Mouse (Mus musculus): ENCODE results near the gene Lrp3. TPM values are rescaled to one million over a fixed set of nuclear protein-coding genes. Genes with fewer than 3 reads are reported as not detected.

The Lrp3 gene
- polyA plus RNA-seq, 1 experiment, result not detected

- TF ChIP-seq GATA1 (IDR thresholded peaks at IDR 0.05; ENCODE audit: low read length), result no peak
These were observed 48.3 kb downstream of the Lrp3 start for GRCm38 (mm10) chr7:35166988-35167387.

GRCm38 (mm10) chr7:35164131-35164530 lies 51.2 kb downstream of the Lrp3 start:
- TF ChIP-seq GATA1 (IDR thresholded peaks at IDR 0.05; ENCODE audit: low read length), result no peak

- TF ChIP-seq GATA1 (IDR thresholded peaks at IDR 0.05; ENCODE audit: low read length), result no peak
These were observed 51.7 kb downstream of the Lrp3 start for GRCm38 (mm10) chr7:35163600-35163999.

GRCm38 (mm10) chr7:35162443-35162842 lies 52.9 kb downstream of the Lrp3 start:
- TF ChIP-seq GATA1 (IDR thresholded peaks at IDR 0.05; ENCODE audit: low read length), result no peak

DNA sequence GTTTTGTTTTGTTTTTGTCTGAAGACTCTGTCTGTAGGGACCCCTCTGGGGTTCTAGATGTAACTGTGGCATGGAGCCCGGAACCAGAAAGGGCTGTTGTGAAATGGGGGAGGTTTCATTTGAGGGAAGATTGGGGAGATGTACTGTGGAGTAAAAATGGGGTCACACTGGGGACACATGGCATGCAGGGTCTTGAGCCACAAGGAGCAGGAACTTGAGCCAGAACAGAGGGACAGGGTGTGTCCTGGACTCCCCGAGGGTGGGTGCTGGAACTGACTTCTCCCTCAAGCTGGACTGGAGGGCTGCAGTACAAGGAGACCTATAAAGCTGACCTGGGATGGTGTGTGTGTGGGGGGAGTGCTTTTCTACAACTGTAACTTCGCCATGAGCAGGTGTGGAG lies 57.8 kb downstream of the Lrp3 start:
- no peak for TF ChIP-seq GATA1 (IDR thresholded peaks at IDR 0.05; ENCODE audit: low read length)

GRCm38 (mm10) chr7:35156561-35157477 lies 58.5 kb downstream of the Lrp3 start:
- no peak for TF ChIP-seq GATA1 (IDR thresholded peaks at IDR 0.05; ENCODE audit: low read length)

GRCm38 (mm10) chr7:35154449-35154848 lies 60.8 kb downstream of the Lrp3 start:
- TF ChIP-seq GATA1 (IDR thresholded peaks at IDR 0.05; ENCODE audit: low read length), result no peak

DNA sequence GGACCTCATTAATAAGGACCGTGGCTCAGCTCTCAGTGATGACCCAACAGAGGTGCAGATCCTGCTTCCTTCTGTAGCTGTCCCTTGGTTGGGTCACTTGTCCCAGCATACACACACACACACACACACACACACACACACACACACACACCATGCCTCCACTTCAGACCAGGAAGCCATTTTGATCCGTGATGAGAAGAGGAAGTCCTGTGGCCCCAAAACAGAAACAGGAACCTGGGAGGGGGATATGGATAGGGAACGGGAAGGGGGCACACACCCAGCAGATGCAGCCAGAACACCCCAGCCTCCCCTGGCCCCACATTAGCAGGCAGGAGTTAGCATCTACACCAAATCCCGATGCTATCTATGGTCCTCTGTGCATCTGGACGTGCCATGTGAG lies 64.4 kb downstream of the Lrp3 start:
- no peak for TF ChIP-seq GATA1 (IDR thresholded peaks at IDR 0.05; ENCODE audit: low read length)

Other genes starting within 250 kb of the Lrp3 start
- gene Cebpg, start 158.9 kb downstream of the Lrp3 start, polyA plus RNA-seq (2012), result 30.8 and 32.3 TPM in 2 replicates
- gene Cebpa, start 96.2 kb downstream of the Lrp3 start, polyA plus RNA-seq (2012), result not detected in 2 replicates
- gene Slc7a10, start 29.1 kb downstream of the Lrp3 start, polyA plus RNA-seq (2012), result not detected in 2 replicates
- gene Gpatch1, start 102.9 kb upstream of the Lrp3 start, polyA plus RNA-seq (2012), result 22.2 and 23.0 TPM in 2 replicates
- 0.08 and 0.13 TPM in 2 replicates for gene Rhpn2, start 118.7 kb upstream of the Lrp3 start, polyA plus RNA-seq (2012)
- gene Faap24, start 181.3 kb upstream of the Lrp3 start, polyA plus RNA-seq (2012), result 15.7 and 38.4 TPM in 2 replicates
- gene Cep89, start 181.5 kb upstream of the Lrp3 start, polyA plus RNA-seq (2012), result 18.9 and 20.1 TPM in 2 replicates
- gene Slc7a9, start 233.3 kb upstream of the Lrp3 start, polyA plus RNA-seq (2012), result not detected in 2 replicates

Data from G1E-ER4 (cell line).